Mouse (Mus musculus) limb, embryonic 15.5 days (tissue): ENCODE measurements around the gene Cpsf7. TPM values are rescaled to one million over a fixed set of nuclear protein-coding genes. Genes with fewer than 3 reads are reported as not detected.

Experiments
- ATAC-seq: fragments of 200-750 bp; cut with Nextera tagmentation; 2 replicates; pipeline ENCODE4 v1.8.0; 2017; ENCODE audit warnings: low read depth, moderate TSS enrichment; ENCODE audit not compliant: insufficient number of reproducible peaks, low FRiP score, low TSS enrichment
- H3K27ac ChIP-seq: fragments of 300-500 bp; sonication (generic); 2 replicates; pipeline ENCODE4 v1.5.1; 2015; ENCODE audit warnings: moderate library complexity, mild to moderate bottlenecking, inconsistent platforms
- H3K27me3 ChIP-seq: fragments of 300-500 bp; sonication (generic); 2 replicates; pipeline ENCODE4 v1.6.1; 2015; ENCODE audit warnings: inconsistent platforms
- H3K36me3 ChIP-seq: fragments of 300-500 bp; sonication (generic); 2 replicates; pipeline ENCODE4 v1.6.1; 2015; ENCODE audit warnings: inconsistent platforms
- H3K4me1 ChIP-seq: fragments of 300-500 bp; sonication (generic); 2 replicates; pipeline ENCODE4 v1.6.1; 2015; ENCODE audit warnings: inconsistent platforms
- H3K4me2 ChIP-seq: fragments of 300-500 bp; sonication (generic); 2 replicates; pipeline ENCODE4 v1.6.1; 2015; ENCODE audit warnings: mild to moderate bottlenecking, inconsistent platforms
- H3K4me3 ChIP-seq: fragments of 300-500 bp; sonication (generic); 2 replicates; pipeline ENCODE4 v1.5.1; 2015; ENCODE audit warnings: mild to moderate bottlenecking, inconsistent platforms
- H3K9ac ChIP-seq: fragments of 300-500 bp; sonication (generic); 2 replicates; pipeline ENCODE4 v1.6.1; 2015; ENCODE audit warnings: inconsistent platforms
- H3K9me3 ChIP-seq: fragments of 300-500 bp; sonication (generic); 2 replicates; pipeline ENCODE4 v1.6.1; 2016; ENCODE audit warnings: inconsistent platforms
- WGBS: fragments of 180-500 bp; shearing (Covaris S2); methylation state at CpG from one replicate; pipeline ENCODE4 v1.1.7; 2015; 5-methylcytosine and 5-hydroxymethylcytosine counted together
- polyA plus RNA-seq: library from polyadenylated mRNA; unstranded; fragments of >200 nt; fragmentation: Nextera tagmentation; extraction: Ambion mirVana; gene quantifications from 2 replicates; pipeline ENCODE4 v1.2.1, GENCODE M21; 2015

The Cpsf7 gene
- polyA plus RNA-seq, 1 experiment from 2014 or later: 38.2 TPM

DNA sequence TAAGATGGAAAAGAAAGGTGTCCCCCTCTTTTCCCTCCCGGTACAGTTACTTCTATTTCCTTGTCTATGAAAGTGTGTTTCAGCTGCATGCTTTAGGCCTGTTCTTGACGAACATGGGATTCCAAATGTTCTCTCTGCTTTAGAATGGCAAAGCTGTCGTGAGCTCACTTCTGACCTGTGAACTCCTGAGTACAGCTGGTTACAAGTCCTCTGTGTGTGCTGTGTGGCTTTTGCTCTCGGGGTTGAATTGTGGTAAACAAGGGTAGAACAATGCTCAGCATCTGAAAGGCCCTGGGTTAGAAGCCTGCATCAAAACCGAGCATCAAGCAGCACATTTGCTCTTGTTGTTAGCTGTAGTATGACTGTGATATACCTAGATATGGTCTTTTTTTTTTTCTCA lies 37.3 kb downstream of the Cpsf7 start:
- Histone ChIP-seq H3K9me3 (no peaks in the 10 kb centered on the region), H3K4me1 (no peaks in the 10 kb centered on the region), H3K9ac (no peak overlapping the region), H3K27ac (no peak overlapping the region), H3K4me2 (no peak overlapping the region), H3K27me3 (no peaks in the 10 kb centered on the region), H3K4me3 (no peak overlapping the region), H3K36me3 (no peaks in the 10 kb centered on the region)
- no peak for ATAC-seq
- WGBS: 61% methylated on average over 5 of the region's 5 CpGs

GRCm38 (mm10) chr19:10564278-10564677 lies 39.2 kb downstream of the Cpsf7 start:
- ATAC-seq: no peak
- Histone ChIP-seq H3K9ac (no peak overlapping the region), H3K27ac (no peak overlapping the region), H3K9me3 (no peaks in the 10 kb centered on the region), H3K4me2 (no peak overlapping the region), H3K36me3 (peaks cover 7% of the 10 kb centered on the region; the same call in 1 of the 2 replicates), H3K4me3 (no peak overlapping the region), H3K4me1 (no peaks in the 10 kb centered on the region), H3K27me3 (no peaks in the 10 kb centered on the region)
- 82% methylated on average over 6 of the region's 6 CpGs for WGBS

GRCm38 (mm10) chr19:10565217-10565616 lies 40.2 kb downstream of the Cpsf7 start:
- peaks cover 15% of the 10 kb centered on the region for H3K36me3 ChIP-seq
- H3K4me3 ChIP-seq: no peak overlapping the region
- no peak overlapping the region for H3K9ac ChIP-seq
- H3K4me1 ChIP-seq: no peaks in the 10 kb centered on the region
- no peaks in the 10 kb centered on the region for H3K27me3 ChIP-seq
- H3K27ac ChIP-seq: no peak overlapping the region
- no peak for ATAC-seq
- 80% methylated on average over 4 of the region's 4 CpGs for WGBS
- H3K4me2 ChIP-seq: no peak overlapping the region
- H3K9me3 ChIP-seq: no peaks in the 10 kb centered on the region

DNA sequence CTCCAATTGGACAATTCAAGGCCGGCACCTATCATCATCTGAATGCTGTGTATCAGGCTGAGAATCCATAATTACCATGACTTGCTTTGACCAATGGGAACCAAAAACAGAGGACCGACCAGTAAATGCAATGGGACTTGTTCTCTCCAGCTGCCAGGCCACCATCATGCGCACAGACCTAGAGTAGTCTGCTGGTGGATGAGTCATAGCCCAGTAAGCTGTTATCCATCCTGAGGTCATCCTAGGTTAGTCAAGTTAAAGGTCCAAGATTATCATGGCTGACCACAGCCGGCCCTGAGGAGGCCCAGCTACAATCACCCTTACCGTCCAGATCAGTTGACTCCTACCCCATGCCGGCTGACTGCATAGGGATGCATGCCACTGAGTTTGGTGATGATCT lies 44.6 kb downstream of the Cpsf7 start:
- WGBS: 97% methylated on average over 6 of the region's 6 CpGs
- no peak for ATAC-seq
- no peaks in the 10 kb centered on the region for H3K9me3 ChIP-seq
- no peak overlapping the region for H3K27ac ChIP-seq
- no peak overlapping the region for H3K4me2 ChIP-seq
- no peaks in the 10 kb centered on the region for H3K27me3 ChIP-seq
- H3K4me1 ChIP-seq: no peaks in the 10 kb centered on the region
- H3K36me3 ChIP-seq: peaks cover 49% of the 10 kb centered on the region
- H3K9ac ChIP-seq: no peak overlapping the region
- H3K4me3 ChIP-seq: no peak overlapping the region

DNA sequence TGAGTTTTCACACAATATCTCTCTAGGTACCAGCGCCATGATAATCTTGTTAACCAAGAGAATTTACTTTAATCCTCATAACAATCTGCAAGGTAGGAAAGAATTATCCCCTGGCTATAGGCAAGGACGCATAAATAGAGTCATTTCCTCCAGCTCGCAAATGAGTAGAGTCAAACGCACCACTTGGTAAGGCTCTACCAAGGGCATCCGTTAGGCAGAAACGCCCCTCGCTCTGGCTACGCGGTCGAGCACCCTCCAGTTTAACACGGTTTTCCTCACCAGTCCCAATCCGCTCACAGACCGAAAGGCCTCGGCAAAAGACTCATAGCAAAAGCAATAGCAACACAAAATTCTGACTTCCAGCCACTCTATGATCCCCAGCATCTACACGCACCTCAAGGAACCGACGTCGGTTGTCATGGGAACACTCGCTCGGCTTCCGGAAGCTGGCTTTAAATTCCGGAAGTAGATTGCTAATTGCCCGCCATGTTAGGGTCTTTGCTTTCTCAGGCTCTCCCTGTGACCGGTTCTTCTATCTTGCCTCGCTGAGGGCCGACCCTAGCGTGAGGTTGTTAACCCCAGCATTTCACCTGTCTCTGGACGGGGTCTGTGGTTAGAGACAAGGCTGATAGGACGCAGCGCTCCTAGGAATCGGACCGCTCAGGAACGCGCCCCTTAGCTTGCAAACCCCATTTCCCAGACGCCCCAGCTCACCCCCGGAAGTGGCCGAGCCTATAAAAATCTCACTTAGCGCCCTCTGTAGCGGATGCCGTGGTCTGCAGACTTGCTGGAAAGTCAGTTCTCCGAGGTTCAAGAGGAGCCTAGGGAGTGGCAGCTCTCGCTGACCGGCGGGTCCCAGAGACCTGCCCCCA lies 51.9 kb downstream of the Cpsf7 start, which contains the start of the genes Cyb561a3 and Tmem138:
Gene Cyb561a3 (plus strand): TSS at position 483 of the 872 bp plus-strand sequence.
Gene Tmem138 (minus strand): TSS at position 673 of the 872 bp plus-strand sequence.
- Histone ChIP-seq H3K36me3 (peaks cover 28% of the 10 kb centered on the region), H3K4me2 (peak within 1 kb of the TSS; percentile 75), H3K27ac (peak within 1 kb of the TSS; percentile 90), H3K9ac (peak within 1 kb of the TSS; percentile 50), H3K4me1 (peaks cover 16% of the 10 kb centered on the region), H3K9me3 (no peaks in the 10 kb centered on the region), H3K4me3 (peak within 1 kb of the TSS; percentile 68), H3K27me3 (no peaks in the 10 kb centered on the region)
- peak; percentile 94 for ATAC-seq
- under 1% methylated on average over 44 of the region's 44 CpGs for WGBS

- Histone ChIP-seq H3K9ac (no peak overlapping the region), H3K9me3 (no peaks in the 10 kb centered on the region), H3K4me1 (peaks cover 16% of the 10 kb centered on the region), H3K36me3 (peaks cover 6% of the 10 kb centered on the region), H3K27ac (no peak overlapping the region), H3K4me3 (no peak overlapping the region), H3K27me3 (no peaks in the 10 kb centered on the region), H3K4me2 (no peak overlapping the region)
- WGBS: 78% methylated on average over 3 of the region's 3 CpGs
- ATAC-seq: no peak
These were observed 55.0 kb downstream of the Cpsf7 start for GRCm38 (mm10) chr19:10580102-10580501.

GRCm38 (mm10) chr19:10580761-10581160 lies 55.7 kb downstream of the Cpsf7 start:
- no peak for ATAC-seq
- WGBS: 75% methylated on average over 3 of the region's 3 CpGs
- no peak overlapping the region for H3K27ac ChIP-seq

DNA sequence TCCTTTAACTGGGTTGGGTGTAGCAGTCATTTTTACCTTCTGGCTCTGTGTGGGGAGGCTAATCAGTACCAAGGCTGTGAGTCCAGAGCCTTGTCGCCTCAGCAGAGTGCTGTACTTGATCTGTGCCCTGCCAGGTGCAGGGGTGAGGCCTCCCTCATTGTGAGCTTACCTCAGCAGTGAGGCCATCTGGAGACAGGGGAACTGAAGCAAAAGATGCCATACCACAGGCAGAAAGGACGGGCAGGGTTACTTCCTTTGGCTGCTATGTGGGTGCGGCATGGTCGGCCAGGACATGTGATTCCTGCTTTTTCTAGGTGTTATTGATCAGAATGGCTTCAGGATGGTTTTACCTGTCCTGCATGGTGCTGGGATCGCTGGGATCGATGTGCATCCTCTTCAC lies 56.9 kb downstream of the Cpsf7 start:
- no peak overlapping the region for H3K4me3 ChIP-seq
- H3K9me3 ChIP-seq: no peaks in the 10 kb centered on the region
- ATAC-seq: no peak
- H3K36me3 ChIP-seq: 0 out of 2 replicates have a peak, but pooled peaks cover 12% of the 10 kb centered on the region
- no peak overlapping the region for H3K4me2 ChIP-seq
- no peaks in the 10 kb centered on the region for H3K27me3 ChIP-seq
- no peak overlapping the region for H3K27ac ChIP-seq
- peaks cover 13% of the 10 kb centered on the region for H3K4me1 ChIP-seq
- WGBS: 76% methylated on average over 6 of the region's 6 CpGs
- no peak overlapping the region for H3K9ac ChIP-seq

More at GRCm38 (mm10) chr19:10580761-10581160, 55.7 kb downstream of the Cpsf7 start:
- Histone ChIP-seq H3K9ac (no peak overlapping the region), H3K27me3 (no peaks in the 10 kb centered on the region), H3K36me3 (0 out of 2 replicates have a peak, but pooled peaks cover 7% of the 10 kb centered on the region), H3K4me3 (no peak overlapping the region), H3K9me3 (no peaks in the 10 kb centered on the region), H3K4me1 (peaks cover 16% of the 10 kb centered on the region), H3K4me2 (no peak overlapping the region)

DNA sequence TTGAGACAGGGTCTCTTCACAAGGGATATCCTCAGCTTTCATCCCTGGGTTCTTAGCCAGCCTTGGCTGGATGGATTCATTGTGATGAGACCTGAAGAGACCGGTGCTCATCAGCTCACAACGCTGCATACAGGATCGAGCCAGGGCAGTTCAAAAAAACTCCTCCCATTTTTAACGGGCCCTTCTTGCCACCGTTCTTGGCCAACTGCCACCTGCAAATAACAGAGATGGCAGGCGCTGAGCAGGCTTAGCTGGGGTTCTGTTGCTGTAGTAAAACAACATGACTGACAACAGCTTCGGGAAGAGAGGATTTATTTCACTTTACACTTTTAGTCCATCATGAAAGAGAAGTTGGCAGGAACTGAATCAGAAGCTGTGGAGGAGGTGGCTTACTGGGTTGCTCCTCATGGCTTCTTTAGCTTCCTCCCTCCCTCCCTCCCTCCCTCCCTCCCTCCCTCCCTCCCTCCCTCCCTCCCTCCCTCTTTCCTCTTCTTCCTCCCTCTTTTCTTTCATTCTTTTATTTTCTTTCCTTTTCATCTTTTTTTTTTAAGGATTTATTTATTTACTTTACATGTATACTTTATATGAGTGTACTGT lies 58.6 kb downstream of the Cpsf7 start:
- WGBS: 50% methylated on average over 7 of the region's 7 CpGs
- Histone ChIP-seq H3K27ac (no peak overlapping the region), H3K4me1 (0 out of 2 replicates have a peak, but pooled peaks cover 4% of the 10 kb centered on the region), H3K27me3 (no peaks in the 10 kb centered on the region), H3K36me3 (peaks cover 20% of the 10 kb centered on the region), H3K9me3 (no peaks in the 10 kb centered on the region), H3K4me3 (no peak overlapping the region), H3K9ac (no peak overlapping the region), H3K4me2 (no peak overlapping the region)
- ATAC-seq: no peak

DNA sequence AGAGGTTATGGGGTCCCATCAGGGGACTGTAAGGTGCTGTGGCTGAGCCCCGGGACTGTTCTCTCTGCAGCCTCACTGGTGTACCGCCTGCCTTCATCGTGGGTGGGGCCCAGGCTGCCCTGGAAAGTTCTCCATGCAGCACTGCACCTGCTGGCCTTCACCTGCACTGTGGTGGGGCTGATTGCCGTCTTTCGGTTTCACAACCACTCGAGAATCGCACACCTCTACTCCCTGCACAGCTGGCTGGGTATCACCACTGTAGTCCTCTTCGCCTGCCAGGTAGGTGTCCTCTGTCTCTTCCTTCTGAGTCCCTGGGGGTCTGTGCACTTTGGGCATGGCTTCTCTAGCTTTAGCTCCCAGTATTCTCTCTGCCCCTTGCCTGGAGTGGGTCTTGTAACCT lies 60.0 kb downstream of the Cpsf7 start:
- ATAC-seq: no peak
- Histone ChIP-seq H3K36me3 (peaks cover 23% of the 10 kb centered on the region), H3K4me3 (no peak overlapping the region), H3K4me2 (no peak overlapping the region), H3K4me1 (peaks cover 7% of the 10 kb centered on the region), H3K27ac (no peak overlapping the region), H3K9me3 (no peaks in the 10 kb centered on the region), H3K9ac (no peak overlapping the region), H3K27me3 (no peaks in the 10 kb centered on the region)
- WGBS: 88% methylated on average over 8 of the region's 8 CpGs

- H3K4me2 ChIP-seq: no peak overlapping the region
- H3K36me3 ChIP-seq: peaks cover 23% of the 10 kb centered on the region
- ATAC-seq: no peak
- 86% methylated on average over 8 of the region's 8 CpGs for WGBS
- H3K4me3 ChIP-seq: no peak overlapping the region
- H3K4me1 ChIP-seq: peaks cover 7% of the 10 kb centered on the region
- no peaks in the 10 kb centered on the region for H3K27me3 ChIP-seq
- no peak overlapping the region for H3K9ac ChIP-seq
- H3K9me3 ChIP-seq: no peaks in the 10 kb centered on the region
- no peak overlapping the region for H3K27ac ChIP-seq
These were observed 62.2 kb downstream of the Cpsf7 start for GRCm38 (mm10) chr19:10587231-10587630.
